Mouse (Mus musculus) forebrain, embryonic 16.5 days (tissue): Measurements from ENCODE around the gene Fam131c. TPM values are rescaled to one million over a fixed set of nuclear protein-coding genes. Genes with fewer than 3 reads are reported as not detected.

Source experiments
- ATAC-seq: fragments of 200-750 bp; cut with Nextera tagmentation; 2 replicates; pipeline ENCODE4 v1.8.0; 2017; ENCODE audit warnings: mild to moderate bottlenecking, moderate library complexity
- H3K27ac ChIP-seq: fragments of 300-500 bp; sonication (generic); 2 replicates; pipeline ENCODE4 v1.5.1; 2014; ENCODE audit warnings: low read length, control low read depth
- H3K27me3 ChIP-seq: fragments of 300-500 bp; sonication (generic); replicated peaks from 2 replicates; pipeline ENCODE4 v1.6.1; 2014; ENCODE audit warnings: low read length; ENCODE audit not compliant: control insufficient read depth, insufficient read depth
- H3K36me3 ChIP-seq: fragments of 300-500 bp; sonication (generic); 2 replicates; pipeline ENCODE4 v1.6.1; 2014; ENCODE audit not compliant: control insufficient read depth, insufficient read depth
- H3K4me1 ChIP-seq: fragments of 300-500 bp; sonication (generic); replicated peaks from 2 replicates; pipeline ENCODE4 v1.6.1; 2014; ENCODE audit warnings: low read length; ENCODE audit not compliant: control insufficient read depth, insufficient read depth
- H3K4me2 ChIP-seq: fragments of 300-500 bp; sonication (generic); 2 replicates; pipeline ENCODE4 v1.6.1; 2014; ENCODE audit warnings: mild to moderate bottlenecking, low read length, control low read depth
- H3K4me3 ChIP-seq: fragments of 300-500 bp; sonication (generic); replicated peaks from 2 replicates; pipeline ENCODE4 v1.5.1; 2014; ENCODE audit warnings: mild to moderate bottlenecking, low read length, control low read depth
- H3K9ac ChIP-seq: fragments of 300-500 bp; sonication (generic); replicated peaks from 2 replicates; pipeline ENCODE4 v1.6.1; 2014; ENCODE audit warnings: low read depth, low read length, control low read depth
- H3K9me3 ChIP-seq: fragments of 300-500 bp; sonication (generic); 2 replicates; pipeline ENCODE4 v1.6.1; 2016; ENCODE audit warnings: low read length; ENCODE audit not compliant: control insufficient read depth
- WGBS: fragments of 180-500 bp; shearing (Covaris S2); extraction: QIAGEN DNeasy Blood & Tissue Kit; methylation state at CpG from one replicate; pipeline ENCODE4 v1.1.7; 2014; 5-methylcytosine and 5-hydroxymethylcytosine counted together
- polyA plus RNA-seq: library from polyadenylated mRNA; unstranded; fragments of >200 nt; fragmentation: Nextera tagmentation; extraction: Ambion mirVana; gene quantifications from 2 replicates; pipeline ENCODE4 v1.2.1, GENCODE M21; 2015

Fam131c gene
- polyA plus RNA-seq, 1 experiment from 2014 or later: 19.8 TPM

- Histone ChIP-seq H3K9me3 (no peaks in the 10 kb centered on the region), H3K27me3 (no peaks in the 10 kb centered on the region), H3K36me3 (no peaks in the 10 kb centered on the region), H3K4me1 (peaks cover 13% of the 10 kb centered on the region), H3K9ac (no peak overlapping the region), H3K4me3 (no peak overlapping the region), H3K4me2 (no peak overlapping the region), H3K27ac (no peak overlapping the region)
- WGBS: 35% methylated on average over 5 of the region's 5 CpGs
- no peak for ATAC-seq
Measured at GRCm38 (mm10) chr4:141334695-141335094, 33.3 kb upstream of the Fam131c start.

GRCm38 (mm10) chr4:141335263-141335796 is 32.7 kb upstream of the Fam131c start:
- ATAC-seq: peak; percentile 49
- no peak overlapping the region for H3K4me3 ChIP-seq
- no peak overlapping the region for H3K27ac ChIP-seq
- peaks cover 13% of the 10 kb centered on the region for H3K4me1 ChIP-seq
- no peaks in the 10 kb centered on the region for H3K9me3 ChIP-seq
- no peak overlapping the region for H3K9ac ChIP-seq
- no peaks in the 10 kb centered on the region for H3K27me3 ChIP-seq
- H3K4me2 ChIP-seq: no peak overlapping the region
- no peaks in the 10 kb centered on the region for H3K36me3 ChIP-seq
- WGBS: 3% methylated on average over 3 of the region's 3 CpGs

GRCm38 (mm10) chr4:141336196-141336595 is 31.8 kb upstream of the Fam131c start:
- Histone ChIP-seq H3K27ac (no peak overlapping the region), H3K36me3 (no peaks in the 10 kb centered on the region), H3K4me1 (peaks cover 13% of the 10 kb centered on the region), H3K9ac (no peak overlapping the region), H3K27me3 (no peaks in the 10 kb centered on the region), H3K4me2 (no peak overlapping the region), H3K4me3 (no peak overlapping the region), H3K9me3 (no peaks in the 10 kb centered on the region)
- WGBS: 28% methylated on average over 6 of the region's 6 CpGs
- ATAC-seq: no peak

- Histone ChIP-seq H3K9me3 (no peaks in the 10 kb centered on the region), H3K9ac (no peak overlapping the region), H3K4me2 (no peak overlapping the region), H3K27ac (no peak overlapping the region), H3K27me3 (no peaks in the 10 kb centered on the region), H3K4me3 (no peak overlapping the region), H3K4me1 (peaks cover 13% of the 10 kb centered on the region), H3K36me3 (no peaks in the 10 kb centered on the region)
- ATAC-seq: no peak
- WGBS: 51% methylated on average over 6 of the region's 6 CpGs
Measured at GRCm38 (mm10) chr4:141337986-141338385, 30.0 kb upstream of the Fam131c start.

- no peak for ATAC-seq
- Histone ChIP-seq H3K4me2 (no peak overlapping the region), H3K36me3 (no peaks in the 10 kb centered on the region), H3K9me3 (no peaks in the 10 kb centered on the region), H3K27ac (no peak overlapping the region), H3K4me3 (no peak overlapping the region), H3K9ac (no peak overlapping the region), H3K4me1 (peaks cover 13% of the 10 kb centered on the region), H3K27me3 (no peaks in the 10 kb centered on the region)
- WGBS: 5% methylated on average over 1 of the region's 1 CpGs
Measured at GRCm38 (mm10) chr4:141338853-141339252, 29.2 kb upstream of the Fam131c start.

- Histone ChIP-seq H3K27ac (no peak overlapping the region), H3K36me3 (no peaks in the 10 kb centered on the region)
- 60% methylated on average over 7 of the region's 7 CpGs for WGBS
Measured at GRCm38 (mm10) chr4:141341477-141341876, 26.5 kb upstream of the Fam131c start.

GRCm38 (mm10) chr4:141343515-141343914 is 24.5 kb upstream of the Fam131c start:
- H3K36me3 ChIP-seq: no peaks in the 10 kb centered on the region
- H3K9me3 ChIP-seq: no peaks in the 10 kb centered on the region
- H3K27me3 ChIP-seq: no peaks in the 10 kb centered on the region
- 64% methylated on average over 7 of the region's 7 CpGs for WGBS
- H3K4me3 ChIP-seq: no peak overlapping the region
- no peak overlapping the region for H3K27ac ChIP-seq
- H3K4me1 ChIP-seq: no peaks in the 10 kb centered on the region
- H3K4me2 ChIP-seq: no peak overlapping the region
- ATAC-seq: no peak
- no peak overlapping the region for H3K9ac ChIP-seq

More at GRCm38 (mm10) chr4:141341477-141341876, 26.5 kb upstream of the Fam131c start:
- no peaks in the 10 kb centered on the region for H3K9me3 ChIP-seq
- H3K4me2 ChIP-seq: no peak overlapping the region
- no peak overlapping the region for H3K9ac ChIP-seq
- no peak for ATAC-seq
- H3K27me3 ChIP-seq: no peaks in the 10 kb centered on the region
- no peak overlapping the region for H3K4me3 ChIP-seq
- no peaks in the 10 kb centered on the region for H3K4me1 ChIP-seq

- WGBS: 91% methylated on average over 12 of the region's 12 CpGs
- H3K27me3 ChIP-seq: no peaks in the 10 kb centered on the region
- H3K9me3 ChIP-seq: no peaks in the 10 kb centered on the region
- no peaks in the 10 kb centered on the region for H3K36me3 ChIP-seq
- H3K27ac ChIP-seq: no peak overlapping the region
- H3K4me1 ChIP-seq: no peaks in the 10 kb centered on the region
- H3K4me2 ChIP-seq: no peak overlapping the region
- no peak for ATAC-seq
- no peak overlapping the region for H3K4me3 ChIP-seq
- no peak overlapping the region for H3K9ac ChIP-seq
Measured at GRCm38 (mm10) chr4:141345219-141345618, 22.8 kb upstream of the Fam131c start.

- ATAC-seq: no peak
- Histone ChIP-seq H3K4me2 (no peak overlapping the region), H3K4me1 (no peaks in the 10 kb centered on the region), H3K9ac (no peak overlapping the region), H3K36me3 (no peaks in the 10 kb centered on the region), H3K9me3 (no peaks in the 10 kb centered on the region), H3K27me3 (no peaks in the 10 kb centered on the region), H3K4me3 (no peak overlapping the region), H3K27ac (no peak overlapping the region)
- WGBS: 68% methylated on average over 8 of the region's 8 CpGs
Measured at GRCm38 (mm10) chr4:141347365-141347797, 20.6 kb upstream of the Fam131c start.

- no peak for ATAC-seq
- H3K4me3 ChIP-seq: no peak overlapping the region
- no peaks in the 10 kb centered on the region for H3K36me3 ChIP-seq
- H3K9ac ChIP-seq: no peak overlapping the region
- H3K9me3 ChIP-seq: no peaks in the 10 kb centered on the region
- H3K27me3 ChIP-seq: no peaks in the 10 kb centered on the region
- 69% methylated on average over 11 of the region's 11 CpGs for WGBS
- no peaks in the 10 kb centered on the region for H3K4me1 ChIP-seq
- no peak overlapping the region for H3K4me2 ChIP-seq
- H3K27ac ChIP-seq: no peak overlapping the region
Measured at GRCm38 (mm10) chr4:141348616-141349015, 19.4 kb upstream of the Fam131c start.
